Mouse (Mus musculus): ENCODE results near the gene Kcnma1. TPM values are rescaled to one million over a fixed set of nuclear protein-coding genes. Genes with fewer than 3 reads are reported as not detected.

Gene Kcnma1
- polyA plus RNA-seq, 1 experiment = 1.7 TPM

DNA sequence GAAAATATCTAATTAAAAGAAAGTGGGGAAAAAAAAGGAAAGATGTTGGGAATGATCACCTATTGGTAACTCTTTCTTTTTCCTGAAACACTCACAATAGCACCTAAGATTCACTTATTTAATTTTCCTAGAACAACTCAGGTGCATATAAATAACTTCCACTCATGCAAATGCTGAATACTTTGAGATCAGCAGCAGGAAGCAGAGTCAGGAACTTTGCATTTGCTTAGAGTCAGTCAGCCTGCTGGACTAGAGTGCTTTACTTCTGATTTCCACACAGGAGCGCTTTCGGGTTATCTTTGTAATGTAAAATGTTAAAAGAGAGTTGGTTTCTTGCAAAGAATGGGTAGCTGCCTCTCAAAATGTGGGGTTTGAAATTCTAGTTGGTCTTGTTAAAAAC is 451.1 kb downstream of the Kcnma1 start:
- TF ChIP-seq CTCF (conservative IDR thresholded peaks at IDR 0.05; ENCODE audit: insufficient read depth, insufficient read length, low read depth, low read length) (no peak), POLR2A (IDR thresholded peaks at IDR 0.05; ENCODE audit: low read depth, low read length) (no peak)
- Histone ChIP-seq H3K27ac (ENCODE audit: insufficient read depth, low read depth, low read length) (no peak overlapping the region), H3K4me1 (ENCODE audit: control insufficient read depth, insufficient read depth, low read length) (no peaks in the 10 kb centered on the region), H3K27me3 (replicated peaks; ENCODE audit: control insufficient read depth, insufficient read depth, low read length) (no peaks in the 10 kb centered on the region), H3K36me3 (ENCODE audit: control insufficient read depth, insufficient read depth, low read length) (no peaks in the 10 kb centered on the region), H3K4me3 (ENCODE audit: insufficient read depth, low read depth, low read length) (no peak overlapping the region)
- DNase-seq = no peak
- WGBS = 91% methylated on average over 2 of the region's 2 CpGs

DNA sequence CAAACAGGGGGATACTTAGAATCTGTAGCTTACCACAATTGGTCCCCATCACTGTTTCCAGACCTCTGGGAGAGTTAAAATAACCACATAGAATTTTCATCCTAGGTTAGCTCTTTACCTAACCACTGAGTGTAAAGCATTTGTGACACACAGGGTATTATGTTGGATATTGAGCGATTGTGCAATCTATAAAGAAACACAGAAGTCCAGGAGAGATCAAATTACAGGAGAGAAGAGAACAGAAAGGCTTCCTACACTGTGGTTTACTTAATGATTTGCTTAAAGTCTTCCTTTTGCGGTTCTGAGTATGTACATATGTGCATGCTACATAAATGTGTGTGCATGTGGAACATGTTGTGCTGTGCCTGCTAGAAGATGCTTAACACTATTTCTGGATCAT is 458.6 kb downstream of the Kcnma1 start:
- Histone ChIP-seq H3K4me1 (ENCODE audit: control insufficient read depth, insufficient read depth, low read length) (no peaks in the 10 kb centered on the region), H3K4me3 (ENCODE audit: insufficient read depth, low read depth, low read length) (no peak overlapping the region), H3K36me3 (ENCODE audit: control insufficient read depth, insufficient read depth, low read length) (no peaks in the 10 kb centered on the region), H3K27me3 (replicated peaks; ENCODE audit: control insufficient read depth, insufficient read depth, low read length) (no peaks in the 10 kb centered on the region), H3K27ac (ENCODE audit: insufficient read depth, low read depth, low read length) (no peak overlapping the region)
- TF ChIP-seq CTCF (conservative IDR thresholded peaks at IDR 0.05; ENCODE audit: insufficient read depth, insufficient read length, low read depth, low read length) (no peak), POLR2A (IDR thresholded peaks at IDR 0.05; ENCODE audit: low read depth, low read length) (no peak)
- DNase-seq = no peak
- 73% methylated on average over 2 of the region's 2 CpGs for WGBS

DNA sequence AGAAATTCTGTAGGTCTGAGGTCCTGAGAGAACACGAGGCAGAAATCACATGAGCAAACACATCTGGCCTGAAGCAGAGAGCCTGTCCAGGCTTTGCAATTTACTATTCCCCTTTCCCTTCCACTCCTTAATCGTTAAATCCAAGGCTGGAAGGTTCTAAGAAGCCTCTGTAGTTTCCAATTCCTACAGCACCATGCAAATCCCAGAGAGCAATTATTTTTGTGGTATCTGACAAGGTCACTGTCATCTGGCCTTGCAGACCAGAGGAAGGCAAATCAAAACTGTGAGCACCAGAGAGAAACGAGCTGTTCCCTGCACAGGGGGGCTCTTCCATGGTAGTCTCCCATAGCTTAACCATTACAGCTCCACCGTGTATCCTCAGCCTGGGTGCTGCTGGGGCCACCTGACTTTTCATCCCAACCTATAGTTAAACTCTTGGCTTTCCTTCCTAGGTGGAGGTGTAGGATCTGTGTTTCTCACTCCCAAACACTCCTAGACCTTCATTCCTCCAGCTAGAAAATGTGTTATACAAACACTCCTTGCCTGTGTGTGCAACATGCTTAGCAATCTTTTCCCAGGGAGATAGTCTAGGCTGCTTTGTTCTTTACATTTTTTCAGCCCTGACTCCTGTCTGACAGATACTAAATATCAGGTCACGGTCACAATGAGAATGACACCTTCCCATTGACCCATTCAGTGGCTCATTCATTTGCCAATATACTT is 461.9 kb downstream of the Kcnma1 start:
- no peak for TF ChIP-seq POLR2A (IDR thresholded peaks at IDR 0.05; ENCODE audit: low read depth, low read length)
- TF ChIP-seq CTCF (conservative IDR thresholded peaks at IDR 0.05; ENCODE audit: insufficient read depth, insufficient read length, low read depth, low read length) = no peak
- Histone ChIP-seq H3K4me1 (ENCODE audit: control insufficient read depth, insufficient read depth, low read length) (no peaks in the 10 kb centered on the region), H3K27ac (ENCODE audit: insufficient read depth, low read depth, low read length) (no peak overlapping the region), H3K36me3 (ENCODE audit: control insufficient read depth, insufficient read depth, low read length) (no peaks in the 10 kb centered on the region), H3K27me3 (replicated peaks; ENCODE audit: control insufficient read depth, insufficient read depth, low read length) (no peaks in the 10 kb centered on the region), H3K4me3 (ENCODE audit: insufficient read depth, low read depth, low read length) (no peak overlapping the region)
- DNase-seq = no peak
- 41% methylated on average over 5 of the region's 5 CpGs for WGBS

DNA sequence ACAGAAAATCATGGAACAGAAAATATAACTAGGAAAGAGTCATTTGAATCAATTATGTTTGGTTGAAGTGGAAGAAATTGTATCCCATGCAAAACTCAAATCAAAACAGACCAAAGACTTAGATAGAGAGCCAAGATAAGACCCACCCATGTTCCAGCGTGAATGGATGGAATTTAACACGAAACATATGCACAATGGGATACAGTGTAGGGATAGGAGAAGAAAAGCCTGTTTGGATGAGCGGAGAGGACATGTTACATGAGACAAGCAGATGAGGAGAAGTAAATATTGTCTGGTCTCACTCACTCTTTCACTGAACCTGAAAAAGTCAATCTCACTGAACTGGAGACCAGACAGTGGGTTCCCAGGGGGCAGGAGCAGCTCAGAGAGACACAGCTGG is 463.8 kb downstream of the Kcnma1 start:
- Histone ChIP-seq H3K36me3 (ENCODE audit: control insufficient read depth, insufficient read depth, low read length) (no peaks in the 10 kb centered on the region), H3K4me3 (ENCODE audit: insufficient read depth, low read depth, low read length) (no peak overlapping the region), H3K27me3 (replicated peaks; ENCODE audit: control insufficient read depth, insufficient read depth, low read length) (no peaks in the 10 kb centered on the region), H3K4me1 (ENCODE audit: control insufficient read depth, insufficient read depth, low read length) (no peaks in the 10 kb centered on the region), H3K27ac (ENCODE audit: insufficient read depth, low read depth, low read length) (no peak overlapping the region)
- WGBS = 83% methylated on average over 3 of the region's 3 CpGs
- TF ChIP-seq CTCF (conservative IDR thresholded peaks at IDR 0.05; ENCODE audit: insufficient read depth, insufficient read length, low read depth, low read length) (no peak), POLR2A (IDR thresholded peaks at IDR 0.05; ENCODE audit: low read depth, low read length) (no peak)
- DNase-seq = no peak

DNA sequence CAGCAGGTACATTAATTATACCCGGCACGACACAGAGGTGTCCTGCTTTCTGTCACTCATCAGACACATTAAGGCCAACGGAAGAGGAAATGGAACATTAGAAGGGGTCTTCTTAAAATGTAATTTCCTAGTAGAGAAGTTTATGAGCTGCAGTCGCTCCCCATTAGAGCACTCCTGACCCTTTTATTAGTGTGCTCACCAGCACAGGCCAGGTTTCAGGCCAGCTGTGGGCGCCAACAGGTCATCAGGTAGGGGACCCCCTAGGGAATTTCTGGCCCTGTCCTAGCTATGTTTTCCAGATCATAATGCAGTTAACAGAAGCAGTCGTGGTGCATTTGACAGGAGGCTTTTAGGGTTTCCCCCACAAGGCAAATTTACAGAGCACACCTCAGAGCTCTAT is 472.2 kb downstream of the Kcnma1 start:
- Histone ChIP-seq H3K4me3 (ENCODE audit: insufficient read depth, low read depth, low read length) (no peak overlapping the region), H3K27ac (ENCODE audit: insufficient read depth, low read depth, low read length) (no peak overlapping the region), H3K27me3 (replicated peaks; ENCODE audit: control insufficient read depth, insufficient read depth, low read length) (no peaks in the 10 kb centered on the region), H3K4me1 (ENCODE audit: control insufficient read depth, insufficient read depth, low read length) (no peaks in the 10 kb centered on the region), H3K36me3 (ENCODE audit: control insufficient read depth, insufficient read depth, low read length) (no peaks in the 10 kb centered on the region)
- no peak for TF ChIP-seq CTCF (conservative IDR thresholded peaks at IDR 0.05; ENCODE audit: insufficient read depth, insufficient read length, low read depth, low read length)
- TF ChIP-seq POLR2A (IDR thresholded peaks at IDR 0.05; ENCODE audit: low read depth, low read length) = no peak
- no peak for DNase-seq
- 72% methylated on average over 6 of the region's 6 CpGs for WGBS

DNA sequence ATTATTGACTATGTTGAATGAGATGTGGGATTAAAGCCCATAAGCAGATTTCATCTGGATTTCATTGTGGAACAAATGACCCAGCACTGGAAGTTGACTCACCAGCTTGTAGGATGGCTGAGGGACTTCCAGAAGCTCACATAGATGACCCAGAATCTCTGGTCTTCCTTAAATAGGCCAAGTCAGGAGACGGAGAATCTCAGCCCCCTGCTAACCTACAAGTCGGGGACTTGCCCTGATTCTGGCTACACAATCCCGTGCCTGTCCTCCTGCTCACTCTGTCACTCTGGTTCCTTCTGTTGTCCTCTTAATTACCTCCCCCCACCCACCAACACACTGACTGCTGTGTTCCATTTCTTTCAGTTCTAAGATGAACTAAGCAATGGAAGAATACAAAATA is 474.7 kb downstream of the Kcnma1 start:
- no peaks in the 10 kb centered on the region for H3K4me1 ChIP-seq (ENCODE audit: control insufficient read depth, insufficient read depth, low read length)

DNA sequence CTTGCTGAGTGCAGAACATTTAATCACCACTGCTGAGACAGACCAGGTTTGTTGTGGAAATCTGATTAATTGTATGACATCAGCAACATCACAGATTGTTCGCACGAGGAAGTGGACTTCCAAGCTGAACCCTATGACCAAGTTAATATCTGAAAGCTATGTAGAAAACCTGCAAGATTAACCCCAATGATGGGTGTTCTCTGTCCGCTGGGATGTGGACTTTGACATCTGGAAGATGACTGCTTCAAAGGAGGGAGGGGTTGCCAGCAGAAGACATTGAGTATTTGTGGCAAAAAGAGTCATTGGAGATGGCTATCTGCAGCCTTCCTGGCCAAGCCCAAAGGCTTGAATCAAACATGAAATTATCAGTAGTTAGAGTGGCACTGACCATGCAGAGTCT is 480.9 kb downstream of the Kcnma1 start:
- TF ChIP-seq CTCF (conservative IDR thresholded peaks at IDR 0.05; ENCODE audit: insufficient read depth, insufficient read length, low read depth, low read length) (no peak), POLR2A (IDR thresholded peaks at IDR 0.05; ENCODE audit: low read depth, low read length) (no peak)
- Histone ChIP-seq H3K4me1 (ENCODE audit: control insufficient read depth, insufficient read depth, low read length) (no peaks in the 10 kb centered on the region; the same call in 1 of the 2 replicates), H3K4me3 (ENCODE audit: insufficient read depth, low read depth, low read length) (no peak overlapping the region), H3K27ac (ENCODE audit: insufficient read depth, low read depth, low read length) (no peak overlapping the region), H3K36me3 (ENCODE audit: control insufficient read depth, insufficient read depth, low read length) (no peaks in the 10 kb centered on the region), H3K27me3 (replicated peaks; ENCODE audit: control insufficient read depth, insufficient read depth, low read length) (no peaks in the 10 kb centered on the region)
- peak; percentile 69 for DNase-seq
- 56% methylated on average over 3 of the region's 3 CpGs for WGBS

More for the DNA sequence above, 474.7 kb downstream of the Kcnma1 start:
- TF ChIP-seq POLR2A (IDR thresholded peaks at IDR 0.05; ENCODE audit: low read depth, low read length) (no peak), CTCF (conservative IDR thresholded peaks at IDR 0.05; ENCODE audit: insufficient read depth, insufficient read length, low read depth, low read length) (no peak)
- H3K27ac ChIP-seq (ENCODE audit: insufficient read depth, low read depth, low read length) = no peak overlapping the region
- no peak overlapping the region for H3K4me3 ChIP-seq (ENCODE audit: insufficient read depth, low read depth, low read length)
- DNase-seq = no peak
- H3K27me3 ChIP-seq (replicated peaks; ENCODE audit: control insufficient read depth, insufficient read depth, low read length) = no peaks in the 10 kb centered on the region
- no peaks in the 10 kb centered on the region for H3K36me3 ChIP-seq (ENCODE audit: control insufficient read depth, insufficient read depth, low read length)
- 92% methylated on average over 3 of the region's 3 CpGs for WGBS
